Mouse (Mus musculus): ENCODE data around the gene Pou2f2.
A peak's percentile ranks its signal among the peaks of the same experiment; 100 is the strongest.

Pou2f2 gene

DNA sequence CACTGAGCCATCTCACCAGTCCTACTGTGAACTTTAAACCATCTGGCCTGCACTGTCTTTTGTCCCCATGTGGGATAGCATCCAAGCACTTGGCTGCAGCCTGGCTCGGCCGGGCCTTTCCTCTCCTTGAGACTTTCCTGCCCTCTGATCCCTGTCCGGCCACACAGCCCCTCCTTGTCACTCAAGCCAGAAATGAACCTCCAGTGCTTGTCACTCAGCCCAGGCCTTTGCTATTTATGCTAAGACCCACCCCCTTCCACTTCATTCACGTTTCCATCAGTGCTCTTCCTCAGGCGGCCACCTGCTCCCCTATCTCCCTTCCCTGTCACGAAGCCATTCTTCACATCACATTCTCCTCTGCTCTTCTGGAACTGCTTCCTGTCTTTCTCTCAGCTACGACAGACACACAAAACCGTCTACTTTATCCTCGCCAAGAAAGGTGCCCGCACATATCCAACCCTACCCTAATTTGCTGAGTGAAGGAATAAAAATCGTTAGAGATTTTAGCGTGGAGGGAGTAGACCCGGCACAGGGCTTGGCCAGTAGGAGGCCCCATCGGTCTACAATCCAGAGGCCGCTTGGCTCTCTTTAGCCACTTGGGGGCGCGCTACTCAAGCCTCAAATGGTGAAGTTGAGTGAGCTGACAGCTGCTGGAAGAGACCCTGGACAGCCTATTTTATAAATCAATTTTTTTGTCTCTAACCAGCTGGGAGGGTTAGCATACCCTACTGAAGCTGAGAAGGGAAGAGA, 73.9 kb downstream of the Pou2f2 start:
- ATAC-seq (ENCODE audit: low TSS enrichment), result peak; percentile 83

DNA sequence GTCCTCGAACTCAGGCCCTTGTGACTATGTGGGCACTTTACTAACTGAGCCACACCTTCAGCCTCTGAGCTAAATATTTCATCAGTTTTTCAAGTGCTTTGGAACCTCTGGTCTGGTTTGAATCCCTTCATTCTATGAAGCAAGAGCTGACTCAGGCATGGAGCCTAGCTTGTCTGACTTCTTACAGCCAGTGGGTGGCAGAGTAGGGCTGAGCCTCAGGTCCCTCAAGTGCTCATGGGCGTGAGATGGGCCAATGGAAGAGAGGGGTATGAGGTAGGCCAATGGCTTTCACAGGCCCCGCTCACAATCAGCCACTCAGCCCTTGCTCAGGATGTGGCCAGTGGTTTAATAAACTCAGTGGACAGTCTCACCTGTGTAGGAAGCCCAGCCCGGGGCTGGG, 79.9 kb downstream of the Pou2f2 start:
- peak; percentile 46; the same call in 1 of the 2 replicates for ATAC-seq (ENCODE audit: low TSS enrichment)

- peak; percentile 81 for ATAC-seq (ENCODE audit: low TSS enrichment)
Measured at GRCm38 (mm10) chr7:25098169-25098568, 81.4 kb downstream of the Pou2f2 start.

DNA sequence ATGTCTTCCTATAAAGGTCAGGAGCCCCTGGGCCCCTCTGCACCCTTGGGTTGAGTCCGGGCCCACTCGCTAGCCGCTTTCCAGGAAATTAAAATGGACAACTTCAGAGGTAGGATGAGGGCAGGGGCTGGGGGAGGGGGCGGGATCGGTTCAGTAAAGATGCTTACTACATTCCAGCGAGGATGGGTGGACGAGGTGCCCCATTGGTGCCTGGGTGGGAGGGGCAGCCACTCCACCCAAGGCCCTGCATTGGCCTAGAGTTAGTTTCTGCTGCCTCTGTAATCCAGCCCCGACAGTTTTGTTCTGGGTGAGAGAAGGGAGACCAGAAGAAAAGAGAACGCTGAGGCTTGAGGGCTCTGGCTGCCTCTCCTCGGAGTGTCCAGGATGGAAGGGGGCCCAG, 89.7 kb downstream of the Pou2f2 start:
- no peak for ATAC-seq (ENCODE audit: low TSS enrichment)

GRCm38 (mm10) chr7:25088968-25089367, 90.6 kb downstream of the Pou2f2 start:
- no peak for ATAC-seq (ENCODE audit: low TSS enrichment)

- no peak for ATAC-seq (ENCODE audit: low TSS enrichment)
Measured at GRCm38 (mm10) chr7:25088531-25088930, 91.0 kb downstream of the Pou2f2 start.

GRCm38 (mm10) chr7:25087972-25088371, 91.6 kb downstream of the Pou2f2 start:
- no peak for ATAC-seq (ENCODE audit: low TSS enrichment)

DNA sequence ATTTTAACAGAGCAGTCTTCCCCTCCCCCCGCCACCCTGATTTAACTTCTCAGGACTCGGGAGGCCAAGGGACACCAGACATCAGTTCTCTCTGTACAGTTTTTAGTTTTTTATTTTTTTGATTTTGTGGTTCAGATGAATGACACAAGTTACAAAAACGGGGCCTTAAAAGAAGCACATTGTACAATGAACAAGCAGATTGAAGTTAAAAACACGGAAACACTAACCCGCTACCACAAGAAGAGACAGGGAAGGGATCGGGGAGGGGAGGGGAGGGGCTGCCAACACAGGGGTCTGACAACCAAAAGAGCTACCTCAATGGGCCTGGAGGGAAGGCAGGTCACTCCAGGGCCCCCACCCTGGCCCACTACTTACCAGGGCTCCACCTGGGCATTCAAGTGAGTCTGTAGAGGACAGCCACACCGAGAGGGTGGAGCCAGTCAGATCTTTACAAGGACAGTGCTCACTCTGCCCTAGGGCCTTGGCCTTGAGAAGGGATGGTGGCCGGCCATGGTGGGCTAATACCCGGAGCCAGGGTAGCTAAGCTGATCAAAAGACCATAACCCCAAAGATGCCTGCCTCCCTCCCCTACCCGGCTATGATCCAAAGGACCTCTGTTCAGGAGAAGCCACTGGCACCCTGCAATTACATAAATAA, 92.1 kb downstream of the Pou2f2 start:
- ATAC-seq (ENCODE audit: low TSS enrichment), result no peak

DNA sequence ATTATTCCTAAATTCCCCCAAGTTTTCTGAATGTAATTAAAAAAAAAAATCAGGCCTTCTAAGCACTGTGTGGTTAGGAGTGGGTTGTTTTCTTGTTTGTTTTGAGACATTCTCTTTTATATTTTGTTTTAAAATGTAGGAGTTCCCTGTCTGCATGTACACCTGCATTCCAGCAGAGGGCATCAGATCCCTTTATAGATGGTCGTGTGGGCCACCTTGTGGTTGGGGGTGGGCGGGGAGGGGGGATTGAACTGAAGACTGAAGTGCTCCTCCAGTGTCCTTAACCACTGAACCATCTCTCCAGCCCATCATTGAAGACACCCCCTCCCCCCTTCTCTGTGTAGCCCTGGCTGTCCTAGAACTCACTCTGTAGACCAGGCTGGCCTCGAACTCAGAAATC, 92.9 kb downstream of the Pou2f2 start:
- ATAC-seq (ENCODE audit: low TSS enrichment), result no peak

GRCm38 (mm10) chr7:25084621-25085020, 94.9 kb downstream of the Pou2f2 start:
- no peak for ATAC-seq (ENCODE audit: low TSS enrichment)

GRCm38 (mm10) chr7:25082510-25082909, 97.0 kb downstream of the Pou2f2 start:
- ATAC-seq (ENCODE audit: low TSS enrichment), result peak; percentile 44; the same call in 1 of the 2 replicates

GRCm38 (mm10) chr7:25080431-25080830, 99.1 kb downstream of the Pou2f2 start:
- ATAC-seq (ENCODE audit: low TSS enrichment), result no peak

DNA sequence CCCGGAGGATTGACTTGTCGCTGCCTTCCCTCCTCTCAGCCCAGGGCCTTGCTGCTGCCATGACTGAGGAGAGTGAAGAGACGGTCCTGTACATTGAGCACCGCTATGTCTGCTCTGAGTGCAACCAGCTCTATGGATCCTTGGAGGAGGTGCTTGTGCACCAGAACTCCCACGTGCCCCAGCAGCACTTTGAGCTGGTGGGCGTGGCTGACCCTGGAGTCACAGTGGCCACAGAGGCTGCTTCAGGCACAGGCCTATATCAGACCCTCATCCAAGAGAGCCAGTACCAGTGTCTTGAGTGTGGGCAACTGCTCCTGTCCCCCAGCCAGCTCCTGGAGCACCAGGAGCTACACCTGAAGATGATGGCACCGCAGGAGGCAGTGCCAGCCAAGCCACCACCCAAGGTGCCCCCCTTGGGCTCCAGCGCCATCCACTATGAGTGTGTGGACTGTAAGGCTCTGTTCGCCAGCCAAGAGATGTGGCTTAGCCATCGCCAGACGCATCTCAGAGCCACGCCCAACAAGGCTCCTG, 100.0 kb downstream of the Pou2f2 start:
- ATAC-seq (ENCODE audit: low TSS enrichment), result no peak

DNA sequence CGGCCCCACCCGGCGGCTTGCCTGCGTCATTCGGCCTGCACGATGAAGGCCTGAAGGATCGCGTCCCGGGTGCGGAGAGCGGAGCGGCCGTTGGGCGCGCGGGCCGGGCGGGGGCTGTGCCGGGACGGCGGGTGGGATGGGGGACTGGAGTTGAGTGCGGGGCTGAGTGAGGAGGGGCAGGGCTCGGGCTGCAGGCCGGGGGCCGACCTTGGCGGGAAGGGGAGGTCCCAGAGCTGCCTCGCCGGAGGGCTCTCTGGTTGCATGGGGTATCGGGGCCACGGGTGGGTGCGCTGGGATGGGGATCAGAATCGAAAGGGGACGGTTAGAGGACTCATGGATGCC, 102.1 kb downstream of the Pou2f2 start:
- ATAC-seq (ENCODE audit: low TSS enrichment), result no peak

DNA sequence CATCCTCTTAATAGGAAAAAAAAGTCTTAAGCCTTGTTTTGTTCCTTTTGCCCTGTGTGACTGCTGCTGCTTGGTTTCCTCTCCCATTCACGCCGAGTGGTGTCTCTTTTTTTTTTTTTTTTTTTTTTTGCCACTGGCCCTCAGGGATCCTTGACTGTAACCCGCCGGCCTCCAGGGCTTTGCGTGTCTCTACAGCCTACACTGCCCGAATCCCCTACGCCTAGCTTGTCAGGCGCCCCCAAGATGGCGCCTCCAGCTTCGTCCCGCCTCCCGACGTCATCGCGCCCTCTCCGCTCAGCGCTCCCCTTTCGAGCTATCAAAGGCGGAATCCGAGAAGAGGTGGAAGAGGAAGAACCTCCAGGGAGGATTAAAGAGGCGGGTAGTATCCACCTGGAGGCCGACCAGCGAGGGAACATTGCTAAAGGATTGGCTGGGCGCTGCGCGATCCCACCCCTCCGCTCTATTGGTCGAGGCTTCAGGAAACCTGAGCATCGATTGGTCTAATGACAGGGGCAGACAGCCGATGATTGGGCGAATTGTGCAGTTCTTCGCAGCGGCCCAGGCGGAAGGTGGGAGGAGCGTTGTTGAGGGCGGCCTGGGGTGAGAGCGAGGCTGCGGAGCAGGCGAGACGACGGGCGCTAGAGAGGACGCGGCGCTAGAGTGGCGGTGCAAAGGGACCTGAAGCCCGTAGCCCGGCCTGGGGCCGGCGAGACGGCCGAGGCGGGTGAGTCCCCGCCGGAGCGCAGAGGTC, 102.7 kb downstream of the Pou2f2 start:
- peak; percentile 89 for ATAC-seq (ENCODE audit: low TSS enrichment)

DNA sequence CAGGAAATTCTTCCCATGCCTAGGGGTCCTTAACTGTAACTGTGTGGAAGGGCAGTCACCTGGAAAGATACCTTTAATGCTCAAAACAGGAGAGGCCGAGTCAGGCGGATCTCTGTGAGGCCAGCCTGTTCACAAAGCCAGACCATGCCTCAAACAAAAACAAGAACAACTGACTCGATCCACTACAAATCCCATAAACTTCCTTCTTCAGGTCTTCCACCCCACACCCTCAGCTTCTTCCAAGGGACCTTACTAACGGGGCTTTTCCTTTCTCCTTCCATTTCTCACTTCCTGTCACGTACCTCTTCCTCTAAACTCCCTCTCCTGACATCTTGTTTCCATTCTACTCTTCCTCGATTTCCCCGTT, 103.2 kb downstream of the Pou2f2 start:
- ATAC-seq (ENCODE audit: low TSS enrichment), result no peak

DNA sequence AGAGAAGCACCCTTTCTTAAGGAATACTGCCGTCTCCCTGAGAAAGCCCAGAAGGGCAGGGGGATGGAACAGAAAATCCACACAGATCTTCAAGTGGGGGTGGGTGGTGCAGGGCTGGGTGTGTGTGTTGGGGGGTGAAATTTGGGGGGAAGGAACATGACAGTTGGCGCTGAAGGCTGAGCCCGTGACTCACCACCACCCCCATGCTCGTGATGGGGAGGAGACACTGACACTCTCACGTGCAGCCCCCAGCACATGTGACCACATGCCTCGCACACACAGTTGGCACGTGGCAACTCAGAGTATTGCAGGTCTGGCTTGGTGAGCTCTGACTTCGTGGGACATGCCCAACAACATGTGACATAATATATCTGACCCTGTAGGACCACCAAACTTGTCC, 105.6 kb downstream of the Pou2f2 start:
- ATAC-seq (ENCODE audit: low TSS enrichment), result no peak

DNA sequence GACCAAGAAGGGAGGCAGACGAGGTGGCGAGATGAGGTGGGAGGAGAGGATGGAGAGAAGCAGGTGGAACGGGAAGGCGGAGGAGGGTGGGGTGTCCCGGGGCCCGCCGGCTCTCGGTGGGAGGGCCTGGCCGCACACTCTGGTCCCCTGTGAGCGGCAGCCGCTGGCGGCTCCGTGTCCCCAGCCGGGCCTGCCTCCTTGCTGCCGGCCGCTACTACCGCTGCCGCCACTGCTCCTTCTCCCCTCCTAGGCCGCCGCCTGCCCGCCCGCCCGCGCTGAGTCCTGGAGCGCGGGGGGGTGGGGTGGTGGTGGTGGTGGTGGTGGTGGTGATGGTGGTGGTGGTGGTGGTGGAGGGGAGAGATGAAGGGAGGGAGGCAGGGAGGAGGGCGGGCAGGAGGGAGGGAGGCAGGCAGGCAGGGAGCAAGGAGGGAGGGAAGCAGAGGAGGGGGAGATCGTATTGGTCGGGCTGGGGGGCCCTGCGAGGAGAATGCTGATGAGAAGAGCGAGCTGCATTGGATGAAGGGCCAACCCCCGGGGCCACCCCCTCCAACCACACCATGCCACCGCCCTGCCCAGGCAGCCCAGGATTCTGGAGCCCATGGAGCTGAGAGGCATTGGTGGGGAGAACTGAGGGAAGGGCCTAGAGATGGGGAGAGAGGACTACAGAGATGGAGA, 106.7 kb downstream of the Pou2f2 start:
- no peak for ATAC-seq (ENCODE audit: low TSS enrichment)

DNA sequence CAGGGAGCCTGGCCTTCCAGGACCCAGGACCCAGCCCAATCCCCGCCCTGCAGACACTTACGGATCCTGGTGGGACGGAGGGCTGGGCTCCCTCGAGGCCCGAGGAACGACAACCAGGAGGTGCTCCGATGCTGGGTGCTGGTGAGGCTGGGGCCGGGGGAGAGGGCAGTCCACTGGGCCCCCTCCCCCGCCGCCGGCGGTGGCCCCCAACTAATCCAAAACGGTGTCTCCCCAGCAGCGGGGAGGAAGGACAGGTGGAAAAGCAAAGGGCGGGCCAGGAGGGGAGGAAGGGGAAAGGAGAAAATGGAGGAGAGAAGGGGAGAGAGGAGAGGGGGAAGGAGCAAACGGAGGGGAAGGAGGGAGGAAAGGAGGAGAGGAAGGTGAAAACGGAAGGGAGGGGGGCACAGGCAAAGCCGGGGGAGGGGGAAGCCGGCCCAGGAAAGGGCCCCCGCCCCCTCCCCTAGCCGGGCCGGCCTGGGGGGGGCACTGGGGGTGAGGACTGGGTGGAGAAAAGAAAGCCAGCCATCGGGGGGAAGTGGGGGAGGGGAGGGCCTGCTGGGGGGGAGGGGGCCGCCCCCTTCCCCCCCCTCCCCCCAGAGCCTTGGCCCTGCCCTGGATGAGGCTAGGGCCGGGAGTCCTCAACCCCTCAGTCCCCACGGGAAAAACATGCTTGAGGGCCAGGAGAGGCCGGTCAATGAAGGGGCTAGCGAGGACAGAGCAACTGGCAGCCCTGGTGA, 107.4 kb downstream of the Pou2f2 start, which contains the start of the genes Grik5 and Zfp574:
Grik5 (minus strand) TSS at position 368 of the 737 bp plus-strand sequence.
Zfp574 (plus strand) TSS at position 589 of the 737 bp plus-strand sequence.
- ATAC-seq (ENCODE audit: low TSS enrichment), result no peak

- ATAC-seq (ENCODE audit: low TSS enrichment), result peak; percentile 69
Measured at GRCm38 (mm10) chr7:25068724-25069123, 110.8 kb downstream of the Pou2f2 start.
